Mouse (Mus musculus) CD4-positive naive resting alpha-beta T cell, adult 76 days (primary cell): ENCODE data around the gene Tmem168. TPM values are rescaled to one million over a fixed set of nuclear protein-coding genes. Genes with fewer than 3 reads are reported as not detected.

Experiments used
- total RNA-seq: library from RNA; stranded (reverse); gene quantifications from one replicate; pipeline ENCODE4 v1.2.4, GENCODE M21; 2023

The Tmem168 gene
- total RNA-seq, result 54.9 TPM

GRCm38 (mm10) chr6:13607621-13608493, at the start of gene Tmem168:
Gene Tmem168 (minus strand): TSS chr6:13608100.

Other genes with a start within 250 kb of the Tmem168 start
- gene Bmt2, start 69.9 kb upstream of the Tmem168 start, total RNA-seq, result 31.8 TPM
- gene Gpr85, start 231.8 kb upstream of the Tmem168 start, total RNA-seq, result 0.79 TPM